Mouse (Mus musculus) forebrain, embryonic 11.5 days (tissue): Measurements from ENCODE around the gene Tob2. TPM values are rescaled to one million over a fixed set of nuclear protein-coding genes. Genes with fewer than 3 reads are reported as not detected.

Experiments
- ATAC-seq: fragments of 200-750 bp; cut with Nextera tagmentation; replicated peaks from 2 replicates; pipeline ENCODE4 v1.8.0; 2017; ENCODE audit warnings: moderate TSS enrichment; ENCODE audit not compliant: low FRiP score
- DNase-seq: peaks from one replicate; pipeline ENCODE4 v3.0.0-alpha.2; 2017; ENCODE audit warnings: low spot score
- H3K27ac ChIP-seq: fragments of 300-500 bp; sonication (generic); 2 replicates; pipeline ENCODE4 v1.5.1; 2014; ENCODE audit warnings: low read depth, low read length
- H3K27me3 ChIP-seq: fragments of 300-500 bp; sonication (generic); 2 replicates; pipeline ENCODE4 v1.6.1; 2014; ENCODE audit warnings: mild to moderate bottlenecking, low read length, mixed read lengths; ENCODE audit not compliant: control insufficient read depth, insufficient read depth
- H3K36me3 ChIP-seq: fragments of 300-500 bp; sonication (generic); 2 replicates; pipeline ENCODE4 v1.6.1; 2014; ENCODE audit warnings: mild to moderate bottlenecking, low read length, moderate library complexity, mixed read lengths; ENCODE audit not compliant: control insufficient read depth, insufficient read depth
- H3K4me1 ChIP-seq: fragments of 300-500 bp; sonication (generic); replicated peaks from 2 replicates; pipeline ENCODE4 v1.6.1; 2014; ENCODE audit warnings: low read length, mixed read lengths; ENCODE audit not compliant: control insufficient read depth, insufficient read depth
- H3K4me2 ChIP-seq: fragments of 300-500 bp; sonication (generic); 2 replicates; pipeline ENCODE4 v1.6.1; 2014; ENCODE audit warnings: low read depth, mild to moderate bottlenecking, low read length, moderate library complexity, mixed read lengths; ENCODE audit not compliant: severe bottlenecking
- H3K4me3 ChIP-seq: fragments of 300-500 bp; sonication (generic); 2 replicates; pipeline ENCODE4 v1.5.1; 2014; ENCODE audit warnings: low read depth, low read length
- H3K9ac ChIP-seq: fragments of 300-500 bp; sonication (generic); 2 replicates; pipeline ENCODE4 v1.6.1; 2014; ENCODE audit warnings: low read length
- H3K9me3 ChIP-seq: fragments of 300-500 bp; sonication (generic); 2 replicates; pipeline ENCODE4 v1.6.1; 2016; ENCODE audit warnings: low read length, mixed read lengths; ENCODE audit not compliant: control insufficient read depth
- WGBS: fragments of 180-500 bp; shearing (Covaris S2); extraction: QIAGEN DNeasy Blood & Tissue Kit; methylation state at CpG from one replicate; pipeline ENCODE4 v1.1.7; 2014; 5-methylcytosine and 5-hydroxymethylcytosine counted together
- polyA plus RNA-seq: library from polyadenylated mRNA; unstranded; fragments of >200 nt; fragmentation: Nextera tagmentation; extraction: Ambion mirVana; gene quantifications from 2 replicates; pipeline ENCODE4 v1.2.1, GENCODE M21; 2014

The Tob2 gene
- polyA plus RNA-seq, 1 experiment from 2014 or later: 23.6 TPM

GRCm38 (mm10) chr15:81800391-81800790 is 58.2 kb downstream of the Tob2 start:
- no peaks in the 10 kb centered on the region; the same call in 1 of the 2 replicates for H3K36me3 ChIP-seq
- ATAC-seq: no peak
- peaks cover 9% of the 10 kb centered on the region; the same call in 1 of the 2 replicates for H3K4me1 ChIP-seq
- H3K27ac ChIP-seq: no peak overlapping the region
- H3K4me3 ChIP-seq: no peak overlapping the region
- WGBS: 85% methylated on average over 3 of the region's 3 CpGs
- H3K27me3 ChIP-seq: no peaks in the 10 kb centered on the region
- no peaks in the 10 kb centered on the region for H3K9me3 ChIP-seq
- no peak for DNase-seq
- H3K4me2 ChIP-seq: no peak overlapping the region
- no peak overlapping the region for H3K9ac ChIP-seq

GRCm38 (mm10) chr15:81798421-81798820 is 60.2 kb downstream of the Tob2 start:
- H3K36me3 ChIP-seq: no peaks in the 10 kb centered on the region; the same call in 1 of the 2 replicates
- 83% methylated on average over 4 of the region's 4 CpGs for WGBS
- no peaks in the 10 kb centered on the region for H3K27me3 ChIP-seq
- no peak overlapping the region for H3K4me3 ChIP-seq
- no peak overlapping the region for H3K4me2 ChIP-seq
- H3K27ac ChIP-seq: no peak overlapping the region
- H3K4me1 ChIP-seq: peaks cover 9% of the 10 kb centered on the region; the same call in 1 of the 2 replicates
- ATAC-seq (no peak), DNase-seq (no peak)
- no peaks in the 10 kb centered on the region for H3K9me3 ChIP-seq
- no peak overlapping the region for H3K9ac ChIP-seq

Other genes starting within 250 kb of the Tob2 start
- gene L3mbtl2, start 194.9 kb downstream of the Tob2 start, polyA plus RNA-seq: 39.3 and 43.6 TPM in 2 replicates
- gene Chadl, start 161.5 kb downstream of the Tob2 start, polyA plus RNA-seq: 3.3 and 4.0 TPM in 2 replicates
- gene Zc3h7b, start 113.7 kb downstream of the Tob2 start, polyA plus RNA-seq: 50.1 and 57.6 TPM in 2 replicates
- 172 and 188 TPM in 2 replicates for gene Rangap1, start 113.3 kb downstream of the Tob2 start, polyA plus RNA-seq
- 16.8 and 17.4 TPM in 2 replicates for gene Tef, start 56.4 kb downstream of the Tob2 start, polyA plus RNA-seq
- 186 and 216 TPM in 2 replicates for gene Phf5a, start 13.1 kb upstream of the Tob2 start, polyA plus RNA-seq
- gene Aco2, start 13.5 kb upstream of the Tob2 start, polyA plus RNA-seq: 169 and 171 TPM in 2 replicates
- 65.1 and 80.5 TPM in 2 replicates for gene Polr3h, start 67.4 kb upstream of the Tob2 start, polyA plus RNA-seq
- 16.6 and 20.1 TPM in 2 replicates for gene Csdc2, start 78.0 kb upstream of the Tob2 start, polyA plus RNA-seq
- 35.1 and 36.9 TPM in 2 replicates for gene Pmm1, start 102.1 kb upstream of the Tob2 start, polyA plus RNA-seq
- not detected in 2 replicates for gene 1700029P11Rik, start 121.7 kb upstream of the Tob2 start, polyA plus RNA-seq
- gene Xrcc6, start 129.0 kb upstream of the Tob2 start, polyA plus RNA-seq: 72.9 and 80.6 TPM in 2 replicates
- 40.3 and 45.1 TPM in 2 replicates for gene Desi1, start 175.1 kb upstream of the Tob2 start, polyA plus RNA-seq
- 289 and 308 TPM in 2 replicates for gene Snu13, start 188.8 kb upstream of the Tob2 start, polyA plus RNA-seq
- gene 4930407I10Rik, start 200.4 kb upstream of the Tob2 start, polyA plus RNA-seq: not detected in 2 replicates
- not detected in 2 replicates for gene Mei1, start 211.2 kb upstream of the Tob2 start, polyA plus RNA-seq